Mouse (Mus musculus) embryonic facial prominence, embryonic 10.5 days (tissue): ENCODE results near the gene Ilf2. TPM values are rescaled to one million over a fixed set of nuclear protein-coding genes. Genes with fewer than 3 reads are reported as not detected.

Experiments used
- polyA plus RNA-seq: library from polyadenylated mRNA; unstranded; fragments of >200 nt; fragmentation: Nextera tagmentation; extraction: Ambion mirVana; gene quantifications from 2 replicates; pipeline ENCODE4 v1.2.1, GENCODE M21; 2016

Ilf2 gene
- polyA plus RNA-seq, 1 experiment from 2014 or later: 367 TPM

Other genes starting within 250 kb of the Ilf2 start
- 79.3 and 81.4 TPM in 2 replicates for gene Jtb, start 244.5 kb upstream of the Ilf2 start, polyA plus RNA-seq
- 4.2 and 6.1 TPM in 2 replicates for gene Creb3l4, start 232.6 kb upstream of the Ilf2 start, polyA plus RNA-seq
- gene Slc39a1, start 228.0 kb upstream of the Ilf2 start, polyA plus RNA-seq: 60.9 and 64.2 TPM in 2 replicates
- 26.1 and 26.8 TPM in 2 replicates for gene Crtc2, start 222.0 kb upstream of the Ilf2 start, polyA plus RNA-seq
- gene Dennd4b, start 210.9 kb upstream of the Ilf2 start, polyA plus RNA-seq: 4.3 and 5.3 TPM in 2 replicates
- gene Gatad2b, start 182.9 kb upstream of the Ilf2 start, polyA plus RNA-seq: 13.6 and 15.7 TPM in 2 replicates
- 29.4 and 33.9 TPM in 2 replicates for gene Slc27a3, start 86.2 kb upstream of the Ilf2 start, polyA plus RNA-seq
- gene Ints3, start 42.5 kb upstream of the Ilf2 start, polyA plus RNA-seq: 42.8 and 46.3 TPM in 2 replicates
- 2.0 and 3.3 TPM in 2 replicates for gene Npr1, start 10.3 kb upstream of the Ilf2 start, polyA plus RNA-seq
- 55.5 and 57.2 TPM in 2 replicates for gene Snapin, start 14.9 kb downstream of the Ilf2 start, polyA plus RNA-seq
- gene Chtop, start 33.4 kb downstream of the Ilf2 start, polyA plus RNA-seq: 181 and 188 TPM in 2 replicates
- 5.7 and 6.4 TPM in 2 replicates for gene S100a1, start 38.3 kb downstream of the Ilf2 start, polyA plus RNA-seq
- gene S100a13, start 38.3 kb downstream of the Ilf2 start, polyA plus RNA-seq: 8.3 and 8.5 TPM in 2 replicates
- not detected in 2 replicates for gene S100a14, start 50.7 kb downstream of the Ilf2 start, polyA plus RNA-seq
- gene S100a16, start 61.1 kb downstream of the Ilf2 start, polyA plus RNA-seq: 32.9 and 34.7 TPM in 2 replicates
- 0.44 TPM in 1 of 2 replicates, not detected in the other for gene S100a3, start 84.5 kb downstream of the Ilf2 start, polyA plus RNA-seq
- gene S100a2, start 114.1 kb downstream of the Ilf2 start, polyA plus RNA-seq: not detected in 2 replicates
- not detected in 2 replicates for gene Gm42674, start 125.8 kb downstream of the Ilf2 start, polyA plus RNA-seq
- 1.1 TPM in 1 of 2 replicates, not detected in the other for gene S100a4, start 127.6 kb downstream of the Ilf2 start, polyA plus RNA-seq
- not detected in 2 replicates for gene S100a5, start 132.4 kb downstream of the Ilf2 start, polyA plus RNA-seq
- gene S100a6, start 136.8 kb downstream of the Ilf2 start, polyA plus RNA-seq: 17.7 and 21.3 TPM in 2 replicates
- not detected in 2 replicates for gene S100a7a, start 177.9 kb downstream of the Ilf2 start, polyA plus RNA-seq
- gene S100a8, start 192.9 kb downstream of the Ilf2 start, polyA plus RNA-seq: 0.47 and 0.92 TPM in 2 replicates
- 0.32 TPM in 1 of 2 replicates, not detected in the other for gene S100a9, start 219.6 kb downstream of the Ilf2 start, polyA plus RNA-seq